Mouse (Mus musculus) hindbrain, embryonic 14.5 days (tissue): Measurements from ENCODE around the gene Piezo1. TPM values are rescaled to one million over a fixed set of nuclear protein-coding genes. Genes with fewer than 3 reads are reported as not detected.

Experiments
- ATAC-seq: fragments of 200-750 bp; cut with Nextera tagmentation; 2 replicates; pipeline ENCODE4 v1.8.0; 2017; ENCODE audit warnings: moderate number of reproducible peaks, mild to moderate bottlenecking, moderate TSS enrichment, moderate library complexity; ENCODE audit not compliant: low FRiP score
- DNase-seq: peaks from one replicate; pipeline ENCODE4 v3.0.0-alpha.2; 2015; ENCODE audit warnings: low spot score
- H3K27ac ChIP-seq: fragments of 300-500 bp; sonication (generic); 2 replicates; pipeline ENCODE4 v1.5.1; 2014; ENCODE audit warnings: mild to moderate bottlenecking, moderate library complexity
- H3K27me3 ChIP-seq: fragments of 300-500 bp; sonication (generic); 2 replicates; pipeline ENCODE4 v1.6.1; 2014; ENCODE audit warnings: mild to moderate bottlenecking, low read length, mixed read lengths; ENCODE audit not compliant: control insufficient read depth, insufficient read depth
- H3K36me3 ChIP-seq: fragments of 300-500 bp; sonication (generic); replicated peaks from 2 replicates; pipeline ENCODE4 v1.6.1; 2014; ENCODE audit not compliant: control insufficient read depth, insufficient read depth
- H3K4me1 ChIP-seq: fragments of 300-500 bp; sonication (generic); replicated peaks from 2 replicates; pipeline ENCODE4 v1.6.1; 2014; ENCODE audit warnings: antibody characterized with exemption, low read length, mixed read lengths; ENCODE audit not compliant: control insufficient read depth, insufficient read depth
- H3K4me2 ChIP-seq: fragments of 300-500 bp; sonication (generic); replicated peaks from 2 replicates; pipeline ENCODE4 v1.6.1; 2014; ENCODE audit warnings: mild to moderate bottlenecking, moderate library complexity
- H3K4me3 ChIP-seq: fragments of 300-500 bp; sonication (generic); replicated peaks from 2 replicates; pipeline ENCODE4 v1.5.1; 2014; ENCODE audit warnings: mild to moderate bottlenecking, low read length
- H3K9ac ChIP-seq: fragments of 300-500 bp; sonication (generic); 2 replicates; pipeline ENCODE4 v1.6.1; 2014
- H3K9me3 ChIP-seq: fragments of 300-500 bp; sonication (generic); 2 replicates; pipeline ENCODE4 v1.6.1; 2016; ENCODE audit warnings: low read length; ENCODE audit not compliant: control insufficient read depth
- WGBS: fragments of 180-500 bp; shearing (Covaris S2); extraction: QIAGEN DNeasy Blood & Tissue Kit; methylation state at CpG from one replicate; pipeline ENCODE4 v1.1.7; 2014; 5-methylcytosine and 5-hydroxymethylcytosine counted together
- polyA plus RNA-seq: library from polyadenylated mRNA; unstranded; fragments of >200 nt; fragmentation: Nextera tagmentation; extraction: Ambion mirVana; gene quantifications from 2 replicates; pipeline ENCODE4 v1.2.1, GENCODE M21; 2014

Piezo1 gene
- polyA plus RNA-seq, 1 experiment from 2014 or later: 3.1 TPM

DNA sequence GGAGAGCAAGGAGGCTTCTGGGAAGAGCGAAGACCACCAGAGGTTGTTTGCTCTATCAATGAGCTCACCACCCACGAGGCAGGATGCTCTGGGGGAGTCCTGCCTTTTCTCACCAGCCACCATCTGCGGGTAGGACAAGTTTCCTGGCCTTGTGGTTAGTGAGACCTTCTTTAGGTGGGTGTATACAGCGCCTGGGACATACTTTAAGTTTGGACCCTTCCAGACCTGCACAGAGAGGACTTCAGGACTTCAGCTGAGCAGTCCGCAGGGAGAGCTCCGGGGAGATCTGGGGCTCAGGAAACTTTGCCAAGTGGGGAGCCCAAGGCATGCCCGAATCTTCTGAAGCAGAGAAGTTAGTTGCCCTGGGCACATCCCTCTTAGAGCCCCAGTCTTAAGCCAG lies 91.1 kb downstream of the Piezo1 start:
- Histone ChIP-seq H3K36me3 (no peaks in the 10 kb centered on the region), H3K4me2 (peak overlapping the region; percentile 68), H3K27me3 (peaks cover 54% of the 10 kb centered on the region), H3K4me3 (peak overlapping the region; percentile 32), H3K9me3 (no peaks in the 10 kb centered on the region), H3K9ac (no peak overlapping the region), H3K27ac (no peak overlapping the region), H3K4me1 (peaks cover 10% of the 10 kb centered on the region)
- DNase-seq: no peak
- WGBS: 28% methylated on average over 7 of the region's 7 CpGs
- ATAC-seq: no peak

DNA sequence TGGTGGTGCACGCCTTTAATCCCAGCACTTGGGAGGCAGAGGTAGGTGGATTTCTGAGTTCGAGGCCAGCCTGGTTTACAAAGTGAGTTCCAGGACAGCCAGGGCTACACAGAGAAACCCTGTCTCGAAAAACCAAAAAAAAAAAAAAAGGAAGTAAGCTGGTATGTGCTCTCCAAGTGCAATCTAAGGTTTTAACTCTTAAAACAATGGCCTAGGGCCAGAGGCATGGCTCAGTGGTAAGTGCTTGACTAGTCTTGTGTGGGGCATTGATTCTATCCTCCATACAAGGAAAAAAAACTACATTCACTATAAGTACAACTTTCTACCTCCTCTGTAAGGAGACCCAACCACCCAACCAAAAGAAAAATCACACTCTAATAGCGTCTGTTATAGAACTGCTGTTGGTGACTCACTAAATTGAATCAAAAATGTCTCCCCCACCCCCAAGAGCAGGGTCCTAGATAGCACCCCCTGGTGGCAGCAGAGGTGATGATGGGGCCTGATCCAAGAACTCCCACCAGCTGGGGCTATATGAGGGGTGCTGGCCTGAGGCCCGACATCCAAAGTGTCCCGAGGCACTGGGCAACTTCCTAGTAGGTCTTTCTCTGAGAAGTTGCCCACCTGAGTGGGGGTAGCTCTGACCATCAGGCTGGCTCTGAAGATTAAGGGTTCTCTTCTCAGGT lies 91.8 kb downstream of the Piezo1 start:
- 57% methylated on average over 5 of the region's 6 CpGs for WGBS
- Histone ChIP-seq H3K9ac (no peak overlapping the region), H3K36me3 (no peaks in the 10 kb centered on the region), H3K4me2 (no peak overlapping the region), H3K4me1 (peaks cover 10% of the 10 kb centered on the region), H3K27me3 (peaks cover 54% of the 10 kb centered on the region), H3K27ac (no peak overlapping the region), H3K4me3 (no peak overlapping the region), H3K9me3 (no peaks in the 10 kb centered on the region)
- DNase-seq (no peak), ATAC-seq (no peak)

DNA sequence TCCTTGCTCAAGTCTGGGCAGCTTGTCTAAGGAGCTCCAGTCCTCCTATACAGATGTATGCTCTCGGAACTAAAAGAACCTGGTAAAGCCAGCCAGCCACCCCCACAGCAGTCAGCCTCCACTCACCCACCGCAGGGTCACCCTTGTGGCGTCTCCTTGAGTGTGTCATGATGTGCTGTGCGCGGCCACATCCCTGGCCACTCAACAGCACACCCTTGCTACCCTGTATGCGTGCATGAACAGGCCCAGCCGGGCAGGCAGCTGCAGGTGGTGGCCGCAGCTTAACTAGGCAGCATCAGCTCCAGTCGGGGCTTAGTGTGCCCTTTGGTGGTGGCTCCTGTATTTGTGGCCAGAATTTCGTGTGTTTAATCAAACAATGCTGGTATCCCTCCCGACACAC lies 94.0 kb downstream of the Piezo1 start:
- Histone ChIP-seq H3K36me3 (no peaks in the 10 kb centered on the region), H3K4me2 (no peak overlapping the region), H3K4me3 (no peak overlapping the region), H3K4me1 (peaks cover 10% of the 10 kb centered on the region), H3K9me3 (no peaks in the 10 kb centered on the region), H3K27me3 (peaks cover 47% of the 10 kb centered on the region), H3K27ac (no peak overlapping the region), H3K9ac (no peak overlapping the region)
- DNase-seq (no peak), ATAC-seq (no peak)
- WGBS: 80% methylated on average over 11 of the region's 11 CpGs

DNA sequence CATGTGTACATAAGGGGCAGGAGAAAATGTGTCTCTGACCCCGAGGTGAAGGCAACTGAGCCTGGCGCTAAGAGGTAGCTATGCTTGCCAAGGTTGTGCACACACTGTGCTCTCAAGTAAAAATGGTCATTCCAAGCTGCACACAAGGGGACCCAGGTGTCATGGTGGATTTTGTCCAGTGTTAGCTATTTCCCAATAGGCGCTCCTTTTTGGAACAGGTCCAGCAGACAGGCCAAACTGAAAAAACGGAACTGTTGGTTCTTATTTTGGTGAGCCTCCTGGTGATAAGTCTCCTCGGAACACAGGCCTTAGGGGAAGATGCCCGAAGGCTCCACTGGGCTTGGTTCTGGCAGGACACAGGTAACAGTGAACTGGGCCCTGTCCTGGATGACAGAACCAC lies 96.7 kb downstream of the Piezo1 start:
- Histone ChIP-seq H3K4me3 (no peak overlapping the region), H3K36me3 (no peaks in the 10 kb centered on the region), H3K9me3 (no peaks in the 10 kb centered on the region), H3K4me2 (no peak overlapping the region), H3K27ac (no peak overlapping the region), H3K9ac (no peak overlapping the region), H3K27me3 (peaks cover 19% of the 10 kb centered on the region), H3K4me1 (no peaks in the 10 kb centered on the region)
- DNase-seq: no peak
- no peak for ATAC-seq
- 92% methylated on average over 6 of the region's 6 CpGs for WGBS

DNA sequence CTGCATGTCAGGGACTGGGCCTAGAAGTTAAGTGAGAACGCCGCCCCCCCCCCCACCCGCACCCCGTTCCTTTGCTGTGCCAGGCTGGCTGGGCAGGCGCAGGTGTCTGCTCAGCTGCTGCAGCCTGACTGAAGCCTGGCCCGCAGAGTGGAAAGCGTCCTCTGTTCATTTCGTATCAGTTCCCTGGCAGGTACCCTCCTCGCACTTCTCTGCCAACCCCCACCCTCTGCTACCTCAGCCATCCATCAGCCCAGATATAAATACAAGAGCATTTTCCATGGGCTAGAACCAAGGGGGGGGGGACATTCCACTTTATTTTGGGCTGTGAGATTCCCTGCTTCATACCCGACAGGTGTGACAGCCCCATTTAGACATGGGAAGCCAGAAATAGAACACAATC lies 99.0 kb downstream of the Piezo1 start:
- ATAC-seq: no peak

DNA sequence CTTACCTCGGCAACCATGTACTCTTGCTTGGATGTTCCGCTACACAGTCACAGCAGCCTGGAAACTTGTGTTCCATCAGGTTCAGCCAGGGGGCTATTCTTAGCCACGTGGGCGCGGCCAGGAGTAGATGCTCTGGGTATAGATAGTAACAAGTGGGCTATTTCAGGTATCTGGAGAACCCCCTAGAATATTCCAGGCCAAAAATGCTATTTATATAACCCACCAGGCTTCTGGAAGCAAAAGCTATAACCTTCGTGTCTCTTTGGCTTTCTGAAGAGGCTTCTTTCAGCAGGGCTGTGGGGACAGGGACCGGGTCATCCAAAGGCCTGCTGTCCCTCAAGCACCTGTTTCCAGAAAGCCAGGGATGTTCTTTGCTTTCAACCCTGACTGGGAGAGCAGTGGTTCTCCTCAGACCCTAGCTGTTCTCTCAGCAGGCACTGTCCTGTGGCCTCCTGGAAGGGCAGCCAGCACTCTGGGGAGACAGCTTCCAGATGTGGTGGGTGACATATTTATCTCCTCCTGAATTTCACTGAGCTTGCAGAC lies 99.9 kb downstream of the Piezo1 start:
- Histone ChIP-seq H3K27ac (no peak overlapping the region), H3K4me1 (no peaks in the 10 kb centered on the region), H3K36me3 (no peaks in the 10 kb centered on the region), H3K4me2 (no peak overlapping the region), H3K27me3 (no peaks in the 10 kb centered on the region), H3K4me3 (no peak overlapping the region), H3K9me3 (no peaks in the 10 kb centered on the region), H3K9ac (no peak overlapping the region)
- DNase-seq (no peak), ATAC-seq (no peak)
- WGBS: 89% methylated on average over 7 of the region's 7 CpGs

More for the DNA sequence above, 99.0 kb downstream of the Piezo1 start:
- Histone ChIP-seq H3K27me3 (0 out of 2 replicates have a peak, but pooled peaks cover 1% of the 10 kb centered on the region), H3K27ac (no peak overlapping the region), H3K36me3 (no peaks in the 10 kb centered on the region), H3K9me3 (no peaks in the 10 kb centered on the region), H3K4me2 (no peak overlapping the region), H3K4me3 (no peak overlapping the region), H3K9ac (no peak overlapping the region), H3K4me1 (no peaks in the 10 kb centered on the region)
- 92% methylated on average over 10 of the region's 10 CpGs for WGBS
- no peak for DNase-seq

DNA sequence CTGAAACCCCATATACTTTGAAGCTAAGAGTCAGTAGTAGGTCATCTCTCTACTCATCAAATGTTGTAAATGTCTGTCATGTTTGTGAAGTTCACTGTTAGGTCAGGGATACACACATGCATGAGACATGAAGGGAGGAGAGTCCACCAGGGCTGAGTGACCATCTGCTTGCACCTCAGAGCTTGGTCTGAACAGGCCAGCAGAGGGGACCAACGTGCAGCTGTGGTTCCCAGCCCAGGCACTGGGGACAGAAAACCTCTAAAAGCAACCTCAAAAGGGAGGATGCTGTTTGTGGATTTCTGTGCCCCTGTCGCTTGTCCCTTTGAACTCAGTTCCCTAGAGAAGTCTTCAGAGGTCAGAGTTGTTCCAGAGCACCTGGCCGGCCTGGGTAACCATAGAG lies 105.9 kb downstream of the Piezo1 start:
- Histone ChIP-seq H3K9ac (0 out of 2 replicates have a peak overlapping the region, but pooled peaks have one; percentile 82), H3K27ac (peak overlapping the region; percentile 95), H3K4me1 (peaks cover 23% of the 10 kb centered on the region), H3K9me3 (no peaks in the 10 kb centered on the region), H3K4me3 (peak overlapping the region; percentile 74; the same call in 1 of the 2 replicates), H3K4me2 (peak overlapping the region; percentile 75), H3K36me3 (no peaks in the 10 kb centered on the region), H3K27me3 (no peaks in the 10 kb centered on the region)
- no peak for ATAC-seq
- WGBS: 68% methylated on average over 3 of the region's 3 CpGs
- DNase-seq: no peak

DNA sequence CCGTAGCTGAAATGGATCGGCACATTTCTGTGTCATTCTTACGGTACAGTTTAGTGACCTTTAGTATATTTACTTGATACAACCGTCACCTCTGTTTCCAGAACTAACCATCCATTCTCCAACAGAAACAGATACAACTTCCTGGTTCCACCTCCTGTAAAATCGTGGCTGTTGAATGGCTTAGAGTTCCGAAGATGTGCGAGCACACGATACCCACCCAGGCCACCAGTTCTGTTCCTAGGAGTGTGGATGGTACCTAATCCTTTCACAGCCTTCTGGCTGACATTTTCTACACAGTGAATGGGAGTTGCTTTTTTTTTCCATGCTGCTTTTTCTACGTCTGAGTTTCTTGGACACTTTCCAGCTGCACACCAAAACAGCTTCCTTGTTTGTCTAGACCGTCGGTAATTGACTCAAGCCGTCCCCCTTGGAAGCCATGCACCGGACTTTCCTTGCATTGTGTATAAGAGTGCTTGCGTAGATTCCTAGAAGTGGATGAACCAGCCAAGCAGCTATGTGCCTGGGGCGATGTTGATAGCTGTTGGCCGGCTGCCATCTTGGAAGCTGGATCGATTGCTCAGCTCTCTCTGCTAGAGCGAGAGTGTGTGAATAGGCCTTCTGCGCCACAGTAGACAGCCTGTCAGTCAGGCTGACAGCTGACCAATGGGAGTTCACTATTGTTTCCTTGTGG lies 106.9 kb downstream of the Piezo1 start:
- Histone ChIP-seq H3K4me2 (peak overlapping the region; percentile 75), H3K4me1 (peaks cover 23% of the 10 kb centered on the region), H3K9ac (peak overlapping the region; percentile 82), H3K27me3 (no peaks in the 10 kb centered on the region), H3K9me3 (no peaks in the 10 kb centered on the region), H3K36me3 (peaks cover 3% of the 10 kb centered on the region), H3K27ac (peak overlapping the region; percentile 95), H3K4me3 (peak overlapping the region; percentile 74)
- DNase-seq (peak; percentile 86), ATAC-seq (peak; percentile 43)
- WGBS: 10% methylated on average over 19 of the region's 19 CpGs

DNA sequence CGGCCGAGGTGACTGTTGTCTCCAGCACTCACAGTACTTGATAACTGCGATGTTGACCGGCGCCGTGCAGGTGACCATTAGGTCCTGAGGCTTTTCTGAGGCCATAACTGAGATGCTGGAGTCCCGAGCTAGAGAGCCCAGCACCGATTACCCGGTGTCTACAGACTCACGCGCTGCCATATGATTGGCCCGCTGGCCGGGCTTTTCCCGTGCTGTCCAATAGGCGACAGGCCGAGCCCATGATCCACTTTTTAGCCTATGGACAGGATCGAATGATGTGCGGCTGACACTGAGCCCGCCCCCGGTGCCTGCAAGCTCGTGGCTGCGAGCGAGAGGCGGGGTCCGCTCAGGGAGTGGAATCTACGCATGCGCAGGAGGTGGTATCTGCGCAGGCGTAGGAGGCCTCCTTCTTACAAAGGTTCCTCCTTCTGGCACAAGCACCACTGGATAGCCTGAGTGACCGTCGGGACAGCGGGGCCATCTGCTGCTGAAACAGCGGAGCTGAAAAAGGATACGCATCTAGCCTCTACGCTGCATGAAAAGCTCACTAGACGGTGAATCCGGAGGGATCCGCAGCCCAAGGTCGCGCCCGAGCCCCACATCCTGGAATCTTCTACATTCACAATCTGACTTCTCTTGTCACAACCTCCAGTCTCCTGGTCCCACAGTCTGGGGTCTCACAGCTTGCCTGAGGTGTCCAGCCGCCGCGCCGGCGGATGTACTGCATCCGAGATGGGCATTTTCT lies 107.7 kb downstream of the Piezo1 start, which contains the start of gene Mvd:
Mvd (minus strand) TSS at position 161 of the 745 bp plus-strand sequence.
- Histone ChIP-seq H3K27ac (peak within 1 kb of the TSS; percentile 95), H3K4me3 (peak within 1 kb of the TSS; percentile 74), H3K36me3 (peaks cover 10% of the 10 kb centered on the region), H3K9me3 (no peaks in the 10 kb centered on the region), H3K27me3 (no peaks in the 10 kb centered on the region), H3K4me1 (peaks cover 23% of the 10 kb centered on the region), H3K4me2 (peak within 1 kb of the TSS; percentile 85), H3K9ac (peak within 1 kb of the TSS; percentile 82)
- peak; percentile 98 for ATAC-seq
- DNase-seq: peak; percentile 98
- WGBS: under 1% methylated on average over 47 of the region's 47 CpGs
